Mouse (Mus musculus) adrenal gland, adult (tissue): ENCODE measurements at regions not wholly inside any gene's neighbourhood (a gene's known extent, or its start where the extent isn't known, plus 50 kb on each side); places are given as distances from the start of the nearest gene placed in this dataset.
A peak's percentile ranks its signal among the peaks of the same experiment; 100 is the strongest.
"Not testable (repeated sequence)": the region's sequence is repeated elsewhere in the genome, so short reads cannot be mapped to it uniquely, and the experiment has no call there.

ENCODE experiments used
- DNase-seq, 2 experiments: peaks; one replicate each; pipeline ENCODE4 v3.0.0; 2022 to 2023; ENCODE audit warnings: low spot score in 1 of 2; ENCODE audit not compliant: inconsistent age in 2 of 2

GRCm38 (mm10) chr3:18488886-18489285 is 540.7 kb downstream of the Cypt12 start:
- no peak for DNase-seq

DNA sequence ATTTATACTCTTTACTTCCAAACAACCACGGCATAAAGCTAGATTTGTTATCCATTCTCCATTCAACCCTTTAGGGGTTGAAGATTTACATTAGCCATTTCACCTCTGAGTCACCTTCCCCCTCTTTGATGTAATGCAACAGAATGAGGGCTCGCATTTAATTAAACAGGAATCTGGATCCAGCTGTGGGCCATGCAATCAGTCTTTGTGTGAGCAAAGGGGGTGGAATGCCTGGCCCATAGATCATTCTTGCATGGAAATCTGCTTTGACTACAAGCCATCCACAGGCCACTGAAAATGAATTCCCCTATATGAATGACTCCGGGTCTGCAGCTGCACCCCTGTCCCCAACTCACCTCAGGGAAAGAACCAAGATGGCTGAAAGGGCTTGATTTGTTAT is 574.4 kb downstream of the Cypt12 start:
- no peak for DNase-seq

- DNase-seq, result no peak
These were observed 575.8 kb downstream of the Cypt12 start for GRCm38 (mm10) chr3:18524011-18524410.

DNA sequence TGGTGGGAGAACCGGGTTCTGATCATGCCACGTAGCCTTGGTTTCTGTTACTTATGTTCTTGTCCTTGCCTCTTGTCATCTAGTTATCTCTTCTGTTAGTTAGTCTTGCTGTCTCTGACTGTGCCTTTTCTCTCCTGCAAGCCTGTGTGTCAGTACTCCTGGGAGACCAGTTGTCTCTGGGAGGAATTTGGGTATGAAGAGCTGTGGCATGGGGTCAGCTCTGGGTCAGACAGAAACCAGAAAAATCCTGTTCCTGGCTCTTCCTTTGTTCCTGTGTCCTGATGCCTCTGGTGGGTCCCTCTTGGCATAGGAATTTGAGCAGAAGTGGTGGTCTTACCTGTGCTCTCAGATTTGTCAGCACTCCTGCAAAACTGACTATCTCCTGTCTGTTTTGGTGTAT is 609.0 kb downstream of the Cypt12 start:
- no peak for DNase-seq

DNA sequence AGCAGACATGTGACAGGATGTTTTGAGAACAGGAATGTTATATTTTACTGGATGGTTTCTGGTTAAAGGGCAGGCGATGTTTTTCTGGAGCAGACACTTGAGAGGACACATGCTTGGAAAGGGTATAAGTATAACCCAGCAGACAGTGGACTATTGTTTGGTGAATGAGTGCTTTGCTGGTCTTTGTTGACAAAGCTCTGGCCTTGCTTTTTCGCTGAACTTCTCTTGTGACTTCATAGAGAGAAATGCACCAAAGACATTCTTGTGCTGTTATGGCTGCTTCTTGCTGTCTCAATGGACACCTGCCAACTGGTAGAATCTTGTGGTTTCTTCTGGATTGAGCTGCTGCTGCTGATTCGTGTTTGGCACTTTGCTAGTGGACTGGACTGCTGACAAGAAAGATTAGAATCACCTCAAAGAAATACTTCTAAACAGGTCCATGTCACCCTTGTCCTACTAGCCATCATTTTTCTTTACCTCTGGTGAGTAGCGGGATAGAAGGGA is 612.1 kb downstream of the Cypt12 start:
- no peak for DNase-seq

DNA sequence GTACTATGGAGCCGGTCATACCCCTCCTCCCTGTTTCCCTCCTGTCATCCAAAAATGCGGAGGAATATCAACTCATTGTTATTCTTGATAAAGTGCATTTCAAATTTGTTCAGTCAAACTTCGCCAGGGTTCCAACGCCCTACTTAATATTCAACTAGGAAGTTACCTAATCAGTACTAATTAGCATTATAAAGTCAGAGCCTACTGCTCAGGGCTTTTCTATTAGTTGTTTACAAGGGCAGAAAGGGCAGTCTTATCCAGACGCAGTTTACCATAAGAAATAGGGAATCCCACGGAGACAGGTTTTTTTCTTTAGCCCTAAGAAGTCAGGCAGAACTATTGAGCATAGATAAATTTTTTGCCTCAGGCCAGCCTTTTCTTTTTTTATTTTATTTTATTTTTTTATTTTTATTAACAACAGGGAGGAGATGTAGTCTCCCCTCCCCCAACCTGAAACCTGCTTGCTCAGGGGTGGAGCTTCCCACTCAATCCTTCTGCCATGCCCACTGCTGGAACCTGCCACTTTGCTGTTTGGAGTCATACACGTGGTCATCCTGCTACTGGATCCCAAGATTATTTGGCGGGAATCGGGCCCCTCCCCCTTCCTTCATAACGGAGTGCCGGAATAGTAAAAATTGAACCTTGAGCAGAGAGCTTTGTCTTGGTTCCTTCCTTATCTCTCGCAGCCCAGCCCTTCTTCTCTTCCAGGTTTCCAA is 632.9 kb downstream of the Cypt12 start:
- not testable (repeated sequence) for DNase-seq

DNA sequence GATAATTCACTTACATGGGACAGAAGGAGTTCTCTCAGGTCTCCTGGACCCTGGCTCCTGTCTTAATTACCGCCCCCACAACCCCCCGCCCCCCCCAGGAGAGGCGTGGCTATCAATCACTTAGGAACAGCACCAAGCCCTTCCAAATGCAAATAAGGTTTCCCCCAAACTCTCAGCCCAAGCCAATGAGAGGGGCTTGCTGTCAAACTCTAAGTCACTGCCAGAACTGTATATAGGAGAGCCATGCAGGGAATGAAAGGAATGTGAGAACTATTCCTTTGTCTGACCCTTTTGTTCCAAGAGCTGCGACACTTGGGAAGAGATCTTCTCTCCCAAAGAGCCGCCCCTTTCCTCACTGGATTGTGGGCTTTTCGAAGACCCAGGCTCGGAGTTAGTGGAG is 672.4 kb downstream of the Cypt12 start:
- DNase-seq, result no peak

- DNase-seq, result peak; percentile 69 to 84
These were observed 675.7 kb downstream of the Cypt12 start for GRCm38 (mm10) chr3:18623831-18624304.

DNA sequence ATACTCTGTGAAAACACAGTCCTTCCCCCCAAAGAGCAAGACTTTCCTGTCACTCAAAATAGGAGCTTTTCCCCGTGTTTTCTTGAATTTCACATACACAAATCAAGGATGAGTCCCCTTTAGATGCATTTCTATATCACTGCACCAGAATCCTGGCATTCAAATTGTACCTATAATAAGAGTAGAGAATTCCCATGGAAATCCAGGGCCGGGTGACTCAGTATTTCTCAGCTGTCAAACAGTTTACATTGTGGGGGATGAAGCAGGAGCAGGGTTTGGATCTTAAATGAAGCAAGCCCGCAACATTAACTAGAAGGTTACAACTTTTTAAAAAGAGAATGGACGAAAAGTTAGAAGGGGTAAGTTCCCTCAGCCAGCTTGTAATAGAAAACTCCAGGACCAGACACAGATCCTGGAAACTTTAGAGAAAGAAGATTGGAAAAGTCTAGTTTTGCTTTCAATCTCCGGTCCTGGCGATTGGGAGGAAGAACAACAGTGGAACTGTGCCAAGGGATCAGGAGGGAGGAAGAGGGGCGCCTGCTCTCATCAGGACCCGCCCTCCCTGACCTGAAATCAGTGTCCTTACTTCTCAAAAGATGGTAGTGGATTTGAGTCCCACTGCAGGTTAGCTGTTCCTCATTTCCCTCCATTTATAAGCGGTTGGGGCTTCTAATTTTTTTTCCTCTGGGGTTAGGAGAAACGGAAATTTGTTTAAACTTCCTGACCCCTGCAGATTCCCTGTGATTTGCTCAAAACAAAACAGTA is 676.4 kb downstream of the Cypt12 start:
- DNase-seq, result peak; percentile 28 to 77

DNA sequence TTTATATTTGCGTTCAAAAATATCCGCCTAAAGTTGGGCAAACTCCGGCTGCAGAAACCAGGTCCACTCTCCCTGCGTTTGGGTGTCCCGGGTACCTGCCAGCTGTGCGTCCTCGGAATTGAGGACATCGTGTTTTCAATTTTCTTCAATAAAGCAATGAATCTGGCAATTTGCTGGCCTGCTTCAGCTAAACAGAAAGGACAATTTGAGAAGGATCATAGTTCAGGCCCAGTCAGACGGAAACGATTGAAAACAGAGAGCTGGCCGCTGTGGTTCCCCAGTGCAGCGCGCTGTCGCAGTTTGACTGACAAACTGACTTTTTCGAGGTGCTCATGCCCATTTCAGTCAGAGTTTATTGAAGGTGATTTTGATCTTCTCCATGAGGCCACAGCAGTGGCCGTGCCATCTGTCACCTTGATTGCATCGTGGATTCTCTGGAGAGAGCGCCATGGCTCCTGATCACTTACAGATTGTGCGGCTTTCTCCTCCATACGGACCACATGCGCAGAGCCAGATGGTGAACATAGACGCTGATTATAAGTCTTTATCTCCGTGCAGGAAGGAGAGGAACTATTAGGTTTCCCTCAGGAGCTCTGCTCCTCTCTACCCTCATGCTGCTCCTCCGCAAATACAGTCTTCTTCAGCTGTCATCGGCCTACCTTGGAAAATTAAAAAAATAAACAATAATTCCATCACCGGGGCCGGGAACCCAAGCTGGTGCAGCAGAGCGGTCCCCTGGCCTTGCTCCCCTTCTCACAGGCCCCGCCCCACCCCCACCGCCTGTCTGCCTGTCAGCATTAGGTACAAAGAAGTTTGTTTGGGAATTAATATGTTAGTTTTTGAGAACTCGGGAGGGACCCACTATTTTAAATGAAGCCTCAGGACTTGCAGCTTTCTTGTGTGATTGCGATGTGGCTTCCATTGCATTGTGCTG is 677.5 kb downstream of the Cypt12 start:
- peak; percentile 27 to 71 for DNase-seq

GRCm38 (mm10) chr3:18626375-18626774 is 678.2 kb downstream of the Cypt12 start:
- DNase-seq, result no peak

DNA sequence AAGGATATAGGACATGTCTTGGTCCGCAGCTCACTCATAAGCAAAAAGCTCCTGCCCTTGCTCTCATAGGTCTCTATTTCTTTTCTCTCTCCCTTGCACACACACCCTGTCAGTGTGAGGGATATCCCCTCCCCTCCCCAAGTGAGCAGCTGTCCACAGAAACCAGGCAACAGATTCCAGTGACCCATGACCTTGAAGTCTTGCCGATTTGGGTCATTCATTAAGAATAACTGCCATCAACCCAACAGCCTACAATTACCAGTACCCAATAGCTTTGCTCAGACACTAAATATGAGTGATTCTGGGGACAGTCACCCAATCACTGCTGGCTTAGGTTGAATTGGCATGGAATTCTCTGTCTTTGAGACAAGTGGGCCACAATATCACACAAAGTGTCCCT is 678.6 kb downstream of the Cypt12 start:
- DNase-seq, result no peak

- DNase-seq, result no peak
These were observed 681.0 kb downstream of the Cypt12 start for GRCm38 (mm10) chr3:18629233-18629632.

DNA sequence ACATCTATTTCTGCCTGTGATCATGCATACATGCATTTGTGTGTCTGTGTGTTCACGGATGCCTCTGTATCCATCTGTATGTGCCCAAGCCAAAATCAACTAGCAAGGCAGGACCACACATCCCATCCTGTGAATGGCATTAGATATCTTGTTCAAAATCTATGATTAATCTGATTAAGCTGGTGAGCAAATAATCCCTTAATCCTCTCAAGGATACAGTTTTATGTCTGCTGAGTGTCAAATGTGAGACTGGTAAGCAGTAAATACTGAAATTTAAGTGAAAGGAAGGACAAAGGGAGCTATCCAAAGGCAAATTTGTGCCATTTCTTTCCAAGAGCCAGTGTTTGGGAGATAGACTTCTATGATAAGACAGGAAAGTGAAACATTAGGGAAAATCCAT is 683.4 kb downstream of the Cypt12 start:
- DNase-seq, result no peak

- DNase-seq, result peak in 1 of 2 experiments; percentile 41
These were observed 686.6 kb downstream of the Cypt12 start for GRCm38 (mm10) chr3:18634855-18635254.

DNA sequence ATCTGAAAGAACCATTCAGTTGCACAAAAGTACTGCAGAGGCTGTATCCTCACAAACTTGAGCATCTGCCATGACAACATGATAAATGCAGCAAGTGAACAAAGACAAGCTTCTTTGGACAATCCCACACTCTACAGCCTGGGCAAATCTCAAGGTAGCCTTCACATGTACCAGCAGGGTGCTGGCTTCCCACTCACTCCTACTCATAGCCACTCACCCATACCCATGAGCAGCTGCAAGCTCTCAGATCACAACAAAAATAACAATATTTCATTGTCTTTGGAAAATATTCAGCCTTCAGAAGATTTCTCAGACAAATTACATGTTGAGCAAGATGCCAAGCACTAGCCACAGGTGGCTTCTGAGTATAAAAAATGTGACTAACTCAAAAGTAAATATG is 689.3 kb downstream of the Cypt12 start:
- no peak for DNase-seq

DNA sequence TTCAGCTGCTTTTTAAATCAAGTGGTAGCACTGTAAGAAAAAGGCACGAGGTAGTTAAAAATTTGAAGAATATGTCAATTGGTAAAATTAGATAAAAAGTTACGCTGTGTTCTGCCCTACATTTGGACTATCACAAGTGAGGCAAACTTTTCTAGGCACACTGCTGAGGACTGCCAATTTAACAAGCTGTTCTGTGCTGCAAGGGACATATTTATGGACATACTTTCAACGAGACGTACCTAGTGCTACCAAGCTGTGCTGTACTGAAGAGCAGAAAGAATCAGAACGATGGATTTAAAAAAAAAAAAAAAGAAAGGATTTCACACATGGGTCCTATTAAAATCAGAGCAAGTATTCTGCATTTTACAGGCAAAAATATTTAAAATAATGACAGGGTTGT is 692.1 kb downstream of the Cypt12 start:
- DNase-seq, result no peak

GRCm38 (mm10) chr3:18641688-18642087 is 693.5 kb downstream of the Cypt12 start:
- no peak for DNase-seq

- DNase-seq, result no peak
These were observed 695.3 kb downstream of the Cypt12 start for GRCm38 (mm10) chr3:18643408-18644035.

DNA sequence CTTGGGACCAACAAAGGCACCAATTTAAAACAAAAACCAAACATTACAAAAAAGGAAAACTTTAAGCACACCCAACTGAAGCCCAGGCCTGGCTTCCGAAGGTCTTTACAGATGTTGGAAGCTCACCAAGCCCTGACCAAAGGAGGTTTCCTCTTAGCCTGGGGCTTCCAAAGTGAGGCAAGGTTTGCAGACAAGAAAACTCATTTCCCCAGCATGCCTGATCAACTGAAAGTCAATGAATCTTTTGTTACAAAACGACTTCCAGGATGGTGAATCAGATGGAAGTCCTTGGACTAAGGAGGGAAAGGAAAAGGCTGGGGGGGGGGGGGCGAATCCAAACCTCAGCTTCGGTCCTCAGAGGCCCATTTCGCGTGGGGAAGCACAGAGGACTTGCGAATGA is 697.3 kb downstream of the Cypt12 start:
- peak in 1 of 2 experiments; percentile 65 for DNase-seq

- peak; percentile 7 to 50 for DNase-seq
These were observed 697.7 kb downstream of the Cypt12 start for GRCm38 (mm10) chr3:18645927-18646326.
